Mouse (Mus musculus) forebrain, embryonic 16.5 days (tissue): ENCODE results near the gene Med25. TPM values are rescaled to one million over a fixed set of nuclear protein-coding genes. Genes with fewer than 3 reads are reported as not detected.
A peak's percentile ranks its signal among the peaks of the same experiment; 100 is the strongest.

Source experiments
- ATAC-seq: fragments of 200-750 bp; cut with Nextera tagmentation; 2 replicates; pipeline ENCODE4 v1.8.0; 2017; ENCODE audit warnings: mild to moderate bottlenecking, moderate library complexity
- H3K27ac ChIP-seq: fragments of 300-500 bp; sonication (generic); 2 replicates; pipeline ENCODE4 v1.5.1; 2014; ENCODE audit warnings: low read length, control low read depth
- H3K27me3 ChIP-seq: fragments of 300-500 bp; sonication (generic); replicated peaks from 2 replicates; pipeline ENCODE4 v1.6.1; 2014; ENCODE audit warnings: low read length; ENCODE audit not compliant: control insufficient read depth, insufficient read depth
- H3K36me3 ChIP-seq: fragments of 300-500 bp; sonication (generic); 2 replicates; pipeline ENCODE4 v1.6.1; 2014; ENCODE audit not compliant: control insufficient read depth, insufficient read depth
- H3K4me1 ChIP-seq: fragments of 300-500 bp; sonication (generic); replicated peaks from 2 replicates; pipeline ENCODE4 v1.6.1; 2014; ENCODE audit warnings: low read length; ENCODE audit not compliant: control insufficient read depth, insufficient read depth
- H3K4me2 ChIP-seq: fragments of 300-500 bp; sonication (generic); 2 replicates; pipeline ENCODE4 v1.6.1; 2014; ENCODE audit warnings: mild to moderate bottlenecking, low read length, control low read depth
- H3K4me3 ChIP-seq: fragments of 300-500 bp; sonication (generic); replicated peaks from 2 replicates; pipeline ENCODE4 v1.5.1; 2014; ENCODE audit warnings: mild to moderate bottlenecking, low read length, control low read depth
- H3K9ac ChIP-seq: fragments of 300-500 bp; sonication (generic); replicated peaks from 2 replicates; pipeline ENCODE4 v1.6.1; 2014; ENCODE audit warnings: low read depth, low read length, control low read depth
- H3K9me3 ChIP-seq: fragments of 300-500 bp; sonication (generic); 2 replicates; pipeline ENCODE4 v1.6.1; 2016; ENCODE audit warnings: low read length; ENCODE audit not compliant: control insufficient read depth
- WGBS: fragments of 180-500 bp; shearing (Covaris S2); extraction: QIAGEN DNeasy Blood & Tissue Kit; methylation state at CpG from one replicate; pipeline ENCODE4 v1.1.7; 2014; 5-methylcytosine and 5-hydroxymethylcytosine counted together
- polyA plus RNA-seq: library from polyadenylated mRNA; unstranded; fragments of >200 nt; fragmentation: Nextera tagmentation; extraction: Ambion mirVana; gene quantifications from 2 replicates; pipeline ENCODE4 v1.2.1, GENCODE M21; 2015

Gene Med25
- polyA plus RNA-seq, 1 experiment from 2014 or later = 166 TPM

DNA sequence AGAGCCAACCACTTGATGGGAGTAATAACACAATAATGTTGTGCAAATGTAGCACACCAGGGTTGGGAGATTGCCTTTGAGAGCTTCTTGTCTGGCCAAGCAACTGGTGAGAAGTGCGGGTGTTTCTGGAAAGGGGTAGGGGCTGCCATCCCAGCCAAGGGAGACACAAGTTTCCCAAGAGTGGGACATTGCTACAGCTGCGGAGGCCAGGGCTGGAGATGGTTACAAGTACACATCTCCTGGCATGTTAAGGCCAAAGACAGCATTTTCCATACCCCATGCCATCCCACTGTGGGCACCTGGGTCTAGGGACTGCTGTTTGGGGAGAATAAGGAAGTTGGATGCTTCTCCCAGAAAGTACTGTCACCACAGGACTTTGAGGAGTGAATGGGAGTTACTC, 39.4 kb downstream of the Med25 start:
- peaks cover 42% of the 10 kb centered on the region for H3K4me1 ChIP-seq
- no peaks in the 10 kb centered on the region for H3K27me3 ChIP-seq
- H3K4me3 ChIP-seq = no peak overlapping the region
- ATAC-seq = no peak
- peaks cover 4% of the 10 kb centered on the region; the same call in 1 of the 2 replicates for H3K36me3 ChIP-seq
- no peak overlapping the region for H3K9ac ChIP-seq
- H3K27ac ChIP-seq = no peak overlapping the region
- no peaks in the 10 kb centered on the region for H3K9me3 ChIP-seq
- H3K4me2 ChIP-seq = no peak overlapping the region
- WGBS = 90% methylated on average over 2 of the region's 2 CpGs

DNA sequence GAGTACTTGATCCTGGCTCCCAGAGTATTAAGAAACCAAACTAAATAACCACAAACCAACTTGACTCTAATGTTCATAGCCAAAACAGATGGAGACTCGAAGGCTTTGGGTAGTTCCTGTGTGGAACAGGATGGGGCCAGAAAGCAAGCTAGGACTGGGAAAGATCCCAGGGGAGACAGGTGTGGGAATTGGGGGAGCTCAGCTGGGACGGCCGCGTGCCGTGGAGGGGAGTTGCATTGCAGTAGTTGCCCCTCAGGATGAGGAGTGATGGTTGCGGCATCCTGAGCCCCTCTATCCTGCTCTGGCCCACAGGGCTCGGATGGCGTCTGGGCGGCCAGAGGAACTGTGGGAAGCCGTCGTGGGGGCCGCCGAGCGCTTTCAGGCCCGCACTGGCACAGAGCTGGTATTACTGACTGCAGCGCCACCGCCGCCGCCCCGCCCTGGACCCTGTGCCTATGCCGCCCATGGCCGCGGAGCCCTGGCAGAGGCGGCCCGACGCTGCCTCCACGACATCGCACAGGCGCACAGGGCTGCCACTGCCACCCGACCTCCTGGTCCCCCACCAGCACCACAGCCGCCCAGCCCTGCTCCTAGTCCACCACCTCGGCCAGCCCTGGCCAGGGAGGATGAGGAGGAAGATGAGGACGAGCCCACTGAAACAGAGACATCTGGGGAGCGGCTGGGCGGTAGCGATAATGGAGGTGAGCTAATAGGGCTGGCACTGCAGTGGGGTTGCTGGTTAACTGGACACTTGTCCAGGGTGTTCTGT, 40.1 kb downstream of the Med25 start:
- Histone ChIP-seq H3K9me3 (no peaks in the 10 kb centered on the region), H3K4me1 (peaks cover 42% of the 10 kb centered on the region), H3K9ac (no peak overlapping the region), H3K4me2 (no peak overlapping the region), H3K27ac (no peak overlapping the region), H3K27me3 (no peaks in the 10 kb centered on the region), H3K36me3 (peaks cover 4% of the 10 kb centered on the region; the same call in 1 of the 2 replicates), H3K4me3 (no peak overlapping the region)
- no peak for ATAC-seq
- 91% methylated on average over 36 of the region's 36 CpGs for WGBS

DNA sequence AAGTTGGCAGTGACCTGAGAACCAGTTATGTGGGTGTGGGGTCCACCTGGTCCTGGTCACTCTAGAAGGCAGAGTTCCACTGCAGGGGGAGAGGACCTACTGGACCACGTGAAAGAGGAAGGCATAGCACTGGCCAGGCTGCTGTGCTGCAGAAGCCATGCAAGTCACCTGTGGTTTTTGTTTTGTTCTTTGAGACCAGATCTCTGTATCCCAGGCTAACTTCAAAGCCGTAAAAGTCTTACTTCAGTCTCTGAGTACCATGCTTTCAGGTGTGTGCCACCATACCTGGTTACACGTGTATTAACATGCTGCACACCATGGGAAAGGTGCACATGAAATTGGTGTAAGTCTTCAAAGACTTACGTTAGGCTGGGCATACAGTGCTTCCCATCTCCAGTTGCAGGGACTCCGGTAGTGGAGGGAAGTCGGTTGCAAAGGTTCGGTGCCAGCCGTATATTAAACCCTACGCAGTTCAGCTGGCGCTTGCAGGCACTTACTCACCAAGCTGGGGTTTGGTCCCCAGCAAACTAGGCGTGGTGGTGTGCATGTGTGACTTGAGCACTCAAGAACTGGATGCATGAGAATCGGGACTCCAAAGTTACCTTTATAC, 40.8 kb downstream of the Med25 start:
- H3K4me2 ChIP-seq = no peak overlapping the region
- H3K9me3 ChIP-seq = no peaks in the 10 kb centered on the region
- ATAC-seq = no peak
- no peaks in the 10 kb centered on the region for H3K27me3 ChIP-seq
- peaks cover 4% of the 10 kb centered on the region; the same call in 1 of the 2 replicates for H3K36me3 ChIP-seq
- H3K9ac ChIP-seq = no peak overlapping the region
- H3K4me1 ChIP-seq = peaks cover 43% of the 10 kb centered on the region
- H3K4me3 ChIP-seq = no peak overlapping the region
- WGBS = 92% methylated on average over 12 of the region's 12 CpGs
- H3K27ac ChIP-seq = no peak overlapping the region

DNA sequence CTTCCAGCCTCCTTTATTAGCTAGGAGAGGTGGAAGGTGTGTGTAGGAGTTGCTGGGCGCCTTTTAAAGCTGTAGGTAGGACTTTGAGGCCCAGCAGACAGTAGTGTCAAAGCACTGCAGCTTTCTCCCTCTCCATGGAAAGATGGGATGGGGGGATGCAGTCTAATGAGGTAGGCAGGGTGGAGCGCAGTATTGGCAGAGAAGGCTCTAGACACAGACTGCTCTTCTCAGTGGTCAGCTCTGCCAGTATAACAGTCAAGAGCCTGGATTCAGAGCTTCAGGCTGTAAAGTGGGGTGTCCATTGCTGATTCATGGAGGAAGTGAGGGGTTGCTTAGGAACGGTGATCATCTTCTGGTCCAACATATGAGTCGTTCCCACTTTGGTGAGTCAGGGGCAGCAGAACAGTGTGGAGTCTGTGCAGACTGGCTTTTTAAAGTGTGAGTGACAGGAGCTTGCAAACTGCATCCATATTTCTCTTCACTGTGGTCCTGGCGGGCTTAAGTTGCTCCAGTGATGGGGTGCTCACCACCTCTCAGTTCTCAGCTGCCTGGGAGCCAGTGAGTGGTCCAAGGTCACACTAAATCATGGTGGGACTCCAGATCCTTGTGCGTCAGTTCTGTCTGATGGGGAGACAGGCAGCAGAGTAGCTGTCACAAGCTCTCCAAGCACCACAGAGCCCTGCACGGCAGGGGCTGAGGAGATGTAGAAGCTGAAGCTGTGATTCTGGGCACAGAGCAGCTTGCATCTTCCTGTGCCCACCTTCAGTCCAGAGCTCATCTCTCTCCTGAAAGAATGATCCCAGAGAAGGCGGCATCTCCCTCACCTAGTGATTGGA, 41.5 kb downstream of the Med25 start:
- peaks cover 40% of the 10 kb centered on the region for H3K4me1 ChIP-seq
- no peaks in the 10 kb centered on the region for H3K9me3 ChIP-seq
- no peaks in the 10 kb centered on the region for H3K27me3 ChIP-seq
- H3K4me2 ChIP-seq = peak overlapping the region; percentile 73
- H3K9ac ChIP-seq = peak overlapping the region; percentile 80
- peak overlapping the region; percentile 71 for H3K4me3 ChIP-seq
- peaks cover 5% of the 10 kb centered on the region for H3K36me3 ChIP-seq
- 79% methylated on average over 8 of the region's 8 CpGs for WGBS
- no peak for ATAC-seq
- no peak overlapping the region for H3K27ac ChIP-seq

DNA sequence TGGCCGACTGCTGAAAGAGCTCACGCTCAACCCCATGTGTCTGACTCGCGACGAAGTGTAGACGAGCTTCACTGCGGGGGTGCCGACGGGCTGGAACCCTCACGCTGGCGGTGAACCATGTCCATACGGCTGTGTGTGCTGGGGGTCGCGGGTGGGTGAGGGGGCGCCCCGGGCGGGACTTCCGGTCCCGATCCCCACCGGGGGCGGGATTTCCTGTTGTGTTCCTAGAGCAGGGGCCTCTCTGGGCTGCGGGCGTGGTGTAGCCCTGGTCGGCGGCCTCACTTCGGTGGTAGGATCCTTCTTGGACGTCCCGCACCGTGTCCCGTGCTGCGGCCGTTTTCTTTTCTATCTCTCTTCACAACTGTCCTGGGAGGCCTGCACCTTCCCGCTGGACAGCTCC, 42.4 kb downstream of the Med25 start:
- Histone ChIP-seq H3K4me1 (peaks cover 39% of the 10 kb centered on the region), H3K9ac (peak overlapping the region; percentile 80)

DNA sequence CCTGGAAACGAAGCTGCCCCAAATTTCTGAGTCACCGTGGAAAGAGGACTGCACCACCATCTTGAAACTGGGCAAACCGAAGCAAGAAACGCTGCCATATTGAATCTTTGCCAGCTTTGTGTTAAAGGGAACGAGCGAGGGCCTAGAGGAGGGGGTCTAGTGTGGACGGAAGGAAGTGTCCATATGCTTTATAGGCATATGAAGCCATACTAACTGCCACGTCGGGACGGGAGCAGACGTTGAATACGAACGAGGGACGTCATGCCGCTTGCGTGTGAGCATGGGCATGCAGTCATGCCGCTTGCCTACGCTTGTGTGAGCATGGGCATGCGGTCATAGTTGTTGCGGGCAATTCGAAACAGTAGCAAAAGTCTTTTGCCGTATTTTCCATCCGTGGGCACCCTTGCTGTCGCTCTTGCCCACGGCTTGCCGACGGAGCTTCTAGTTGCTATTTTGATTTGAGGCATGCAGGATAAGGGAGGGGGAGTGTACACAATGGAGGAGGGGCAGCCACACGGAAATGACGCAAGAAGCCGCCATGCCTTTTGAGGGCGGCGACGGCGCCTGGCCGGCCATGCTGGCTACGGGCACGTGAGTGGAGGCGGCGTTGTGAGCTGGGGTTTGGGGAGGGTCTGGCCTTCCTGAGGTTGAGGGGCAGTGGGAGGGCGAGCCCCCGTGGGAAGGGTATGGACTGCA, 42.9 kb downstream of the Med25 start:
- WGBS = under 1% methylated on average over 41 of the region's 41 CpGs
- Histone ChIP-seq H3K4me3 (peak overlapping the region; percentile 71), H3K27me3 (no peaks in the 10 kb centered on the region), H3K36me3 (peaks cover 12% of the 10 kb centered on the region), H3K9me3 (no peaks in the 10 kb centered on the region), H3K9ac (peak overlapping the region; percentile 80), H3K27ac (peak overlapping the region; percentile 99), H3K4me1 (peaks cover 33% of the 10 kb centered on the region), H3K4me2 (peak overlapping the region; percentile 73)
- ATAC-seq = peak; percentile 71

More for the DNA sequence above, 42.4 kb downstream of the Med25 start:
- peak overlapping the region; percentile 71 for H3K4me3 ChIP-seq
- no peaks in the 10 kb centered on the region for H3K9me3 ChIP-seq
- H3K27ac ChIP-seq = peak overlapping the region; percentile 99
- ATAC-seq = peak; percentile 35
- no peaks in the 10 kb centered on the region for H3K27me3 ChIP-seq
- H3K36me3 ChIP-seq = peaks cover 12% of the 10 kb centered on the region
- peak overlapping the region; percentile 73 for H3K4me2 ChIP-seq
- whole genome bisulfite sequencing = 0% methylated on average over 32 of the region's 33 CpGs

DNA sequence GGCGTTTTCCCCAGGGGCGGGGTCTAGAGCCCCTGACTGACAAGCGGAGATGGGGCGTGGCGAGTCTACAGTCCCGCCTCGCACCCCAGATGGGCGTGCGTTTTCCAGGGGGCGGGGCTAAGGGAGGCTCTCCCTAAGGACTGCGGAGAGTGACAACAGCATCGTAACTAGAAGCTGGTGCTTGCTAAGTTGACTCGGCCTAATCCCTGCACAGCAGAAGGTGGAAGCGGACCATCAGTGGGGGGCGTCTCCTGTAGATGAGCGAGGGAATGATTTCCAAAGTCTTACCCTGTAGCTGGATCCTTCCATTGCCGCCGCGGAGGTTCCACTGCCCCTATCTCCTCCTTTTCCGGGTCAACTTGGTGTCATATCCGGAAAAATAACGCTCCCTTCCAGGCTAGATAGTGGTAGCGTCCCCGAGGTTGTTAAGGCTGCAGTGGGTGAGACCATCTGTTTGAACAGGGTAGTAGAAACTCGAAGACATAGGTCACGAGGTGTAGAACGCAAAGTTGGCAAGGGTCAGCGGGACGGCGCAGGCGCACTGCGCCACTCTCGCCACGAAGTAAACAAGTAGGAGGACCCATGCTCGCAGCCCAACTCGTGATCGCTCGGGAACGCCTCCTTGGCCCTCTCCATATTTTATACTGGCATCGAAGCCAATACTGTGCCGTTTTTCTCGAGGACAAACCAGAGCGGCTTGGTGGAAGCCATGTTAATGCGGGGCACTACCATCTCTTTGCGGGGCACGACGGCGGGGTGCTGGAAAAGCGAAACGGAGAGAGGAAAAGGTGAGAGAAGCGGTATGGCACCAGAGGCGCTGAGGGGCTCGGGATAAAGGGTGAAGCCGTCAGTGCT, 43.7 kb downstream of the Med25 start, which contains the start of the genes Akt1s1 and Tbc1d17:
Akt1s1 (plus strand) TSS at position 431 of the 855 bp plus-strand sequence.
Tbc1d17 (minus strand) TSS at position 519 of the 855 bp plus-strand sequence.
- Histone ChIP-seq H3K9me3 (no peaks in the 10 kb centered on the region), H3K36me3 (peaks cover 15% of the 10 kb centered on the region)
- WGBS = under 1% methylated on average over 54 of the region's 54 CpGs

DNA sequence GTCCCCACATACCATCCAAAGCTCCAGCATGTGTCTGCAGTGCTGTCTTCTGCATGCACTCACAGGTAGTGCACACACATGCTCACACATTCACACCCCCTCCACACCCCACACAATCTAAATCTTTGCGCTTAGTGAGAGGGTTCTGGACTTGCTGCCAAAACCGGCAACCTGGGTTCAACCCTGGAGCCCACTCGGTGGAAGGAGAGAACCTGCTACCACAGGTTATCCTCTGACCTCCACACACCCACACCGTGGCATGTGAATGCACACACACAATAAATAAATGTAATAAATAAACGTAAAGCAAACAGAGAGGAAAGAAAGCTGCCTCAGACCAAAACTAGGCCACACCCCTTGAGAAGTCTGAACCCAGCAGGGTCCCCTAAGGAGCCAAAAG, 44.7 kb downstream of the Med25 start:
- Histone ChIP-seq H3K9ac (peak overlapping the region; percentile 53), H3K4me2 (peak overlapping the region; percentile 74), H3K9me3 (no peaks in the 10 kb centered on the region), H3K36me3 (peaks cover 18% of the 10 kb centered on the region), H3K4me1 (peaks cover 20% of the 10 kb centered on the region), H3K27ac (no peak overlapping the region; the same call in 1 of the 2 replicates), H3K4me3 (peak overlapping the region; percentile 71), H3K27me3 (no peaks in the 10 kb centered on the region)
- ATAC-seq = no peak
- 78% methylated on average over 5 of the region's 5 CpGs for WGBS

More for the DNA sequence above, 43.7 kb downstream of the Med25 start, which contains the start of the genes Akt1s1 and Tbc1d17:
- Histone ChIP-seq H3K27me3 (no peaks in the 10 kb centered on the region), H3K4me1 (peaks cover 25% of the 10 kb centered on the region), H3K4me2 (peak within 1 kb of the TSS; percentile 74), H3K9ac (peak within 1 kb of the TSS; percentile 80), H3K4me3 (peak within 1 kb of the TSS; percentile 71), H3K27ac (peak within 1 kb of the TSS; percentile 99)
- ATAC-seq = peak; percentile 87
